Mouse (Mus musculus) heart, postnatal 25 days (tissue): ENCODE data around the gene Sppl3. TPM values are rescaled to one million over a fixed set of nuclear protein-coding genes. Genes with fewer than 3 reads are reported as not detected.
"Not testable (repeated sequence)": the region's sequence is repeated elsewhere in the genome, so short reads cannot be mapped to it uniquely, and the experiment has no call there.

ENCODE experiments used
- DNase-seq: peaks from one replicate; pipeline ENCODE4 v3.0.0; 2022; ENCODE audit warnings: low spot score
- intact Hi-C: fragments of 180-260 bp; cut with DNase I; formaldehyde crosslinking; loops from one replicate; pipeline ENCODE4 v1.15.1; 2025
- total RNA-seq, 2 experiments: library from RNA; stranded (reverse); gene quantifications; 2 replicates each; pipeline ENCODE4 v1.2.3; 2021

Gene Sppl3
- total RNA-seq, 2 experiments from 2014 or later = 34.8 to 35.5 TPM

DNA sequence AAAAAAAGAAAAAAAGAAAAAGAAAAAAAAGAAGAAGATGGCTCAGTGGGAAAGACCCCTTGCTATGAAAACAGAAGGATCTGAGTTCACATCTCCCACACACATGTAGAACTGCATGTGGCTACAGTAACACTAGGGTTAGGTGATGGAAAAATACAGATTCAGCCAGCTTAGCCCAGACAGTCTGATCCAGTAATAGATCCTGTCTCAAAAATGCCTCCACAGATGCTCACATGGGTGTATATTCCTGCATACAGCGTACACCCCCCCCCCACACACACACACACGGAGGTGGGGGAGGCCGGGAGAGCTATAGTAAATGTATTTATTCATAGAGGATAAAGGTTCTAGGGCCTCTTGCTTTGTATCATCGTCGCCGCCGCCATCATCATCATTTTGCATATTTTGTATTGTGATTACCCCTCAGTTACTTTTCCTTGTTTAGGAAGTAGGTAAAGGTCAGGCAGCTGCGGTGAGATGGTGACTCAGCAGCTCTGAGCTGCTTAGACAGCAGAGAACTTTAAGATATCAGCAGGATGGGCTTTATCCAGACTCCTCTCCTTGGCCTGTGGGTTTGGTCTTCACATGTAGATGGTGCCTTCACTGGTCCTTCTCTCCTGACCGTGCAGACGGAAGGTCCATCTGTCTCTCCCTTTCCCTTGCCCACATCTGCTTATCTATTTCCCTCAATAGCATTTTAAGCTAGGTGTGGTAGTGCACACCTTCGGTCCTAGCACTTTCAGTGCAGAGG, 57.9 kb downstream of the Sppl3 start:
- no peak for DNase-seq
- intact Hi-C loops = no loop called here

GRCm38 (mm10) chr5:115069611-115070010, 58.7 kb downstream of the Sppl3 start:
- intact Hi-C loops = no loop called here
- no peak for DNase-seq

- intact Hi-C loops = no loop called here
- no peak for DNase-seq
Measured at GRCm38 (mm10) chr5:115070457-115070856, 59.5 kb downstream of the Sppl3 start.

- no peak for DNase-seq
- intact Hi-C loops = no loop called here
Measured at GRCm38 (mm10) chr5:115071096-115071901, 60.4 kb downstream of the Sppl3 start.

GRCm38 (mm10) chr5:115072143-115072542, 61.2 kb downstream of the Sppl3 start:
- no peak for DNase-seq
- intact Hi-C loops = no loop called here

- DNase-seq, intact Hi-C loops: not testable (repeated sequence)
Measured at GRCm38 (mm10) chr5:115073306-115073705, 62.4 kb downstream of the Sppl3 start.

- intact Hi-C loops = loop anchor here (2.0 kb wide), 1 partner anchor 64 kb away; the partner anchor contains the start of gene Sppl3
- no peak for DNase-seq
Measured at GRCm38 (mm10) chr5:115074749-115075148, 63.8 kb downstream of the Sppl3 start.

- peak; percentile 22 for DNase-seq
- intact Hi-C loops = loop anchor here (1.0 kb wide), 1 partner anchor 97 kb away; no protein-coding TSS in a partner anchor
Measured at GRCm38 (mm10) chr5:115076144-115076901, 65.4 kb downstream of the Sppl3 start.

- no peak for DNase-seq
- intact Hi-C loops = no loop called here
Measured at GRCm38 (mm10) chr5:115081636-115082035, 70.7 kb downstream of the Sppl3 start.

GRCm38 (mm10) chr5:115083492-115083891, 72.6 kb downstream of the Sppl3 start:
- DNase-seq = no peak
- intact Hi-C loops = no loop called here

GRCm38 (mm10) chr5:115085675-115086074, 74.7 kb downstream of the Sppl3 start:
- no peak for DNase-seq
- intact Hi-C loops = no loop called here

- intact Hi-C loops = no loop called here
Measured at GRCm38 (mm10) chr5:115089592-115090268, 78.8 kb downstream of the Sppl3 start.

GRCm38 (mm10) chr5:115091015-115091414, 80.1 kb downstream of the Sppl3 start:
- intact Hi-C loops = no loop called here
- no peak for DNase-seq

More at GRCm38 (mm10) chr5:115089592-115090268, 78.8 kb downstream of the Sppl3 start:
- no peak for DNase-seq

GRCm38 (mm10) chr5:115091776-115092175, 80.8 kb downstream of the Sppl3 start:
- intact Hi-C loops = no loop called here

GRCm38 (mm10) chr5:115098195-115098594, 87.3 kb downstream of the Sppl3 start, which contains the start of gene Gm10401:
Gene Gm10401, minus strand, starts transcription at chr5:115098295.
- DNase-seq = no peak

More at GRCm38 (mm10) chr5:115091776-115092175, 80.8 kb downstream of the Sppl3 start:
- no peak for DNase-seq

GRCm38 (mm10) chr5:115099530-115099929, 88.6 kb downstream of the Sppl3 start:
- intact Hi-C loops = no loop called here
- DNase-seq = no peak

More at GRCm38 (mm10) chr5:115098195-115098594, 87.3 kb downstream of the Sppl3 start, which contains the start of gene Gm10401:
- intact Hi-C loops = no loop called here

DNA sequence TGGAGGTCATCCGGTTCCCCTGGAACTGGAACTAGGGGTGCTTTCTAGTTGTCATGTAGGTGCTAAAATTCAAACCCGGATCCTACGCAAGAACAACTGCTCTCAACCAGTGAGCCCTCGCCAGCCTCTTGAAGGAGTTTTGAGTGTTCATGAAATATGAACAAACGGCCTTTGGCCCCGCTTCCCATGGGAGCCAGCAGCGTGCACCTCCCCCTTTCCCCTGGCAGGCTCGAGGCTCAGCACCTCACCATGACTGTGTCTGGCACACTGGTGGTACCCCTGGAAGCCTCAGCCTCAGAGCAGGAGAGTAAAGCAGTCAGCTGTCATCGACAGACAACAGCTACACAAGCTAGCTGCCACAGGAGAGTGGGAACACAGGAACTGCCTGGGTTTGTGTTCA, 89.1 kb downstream of the Sppl3 start:
- DNase-seq = no peak
- intact Hi-C loops = no loop called here

DNA sequence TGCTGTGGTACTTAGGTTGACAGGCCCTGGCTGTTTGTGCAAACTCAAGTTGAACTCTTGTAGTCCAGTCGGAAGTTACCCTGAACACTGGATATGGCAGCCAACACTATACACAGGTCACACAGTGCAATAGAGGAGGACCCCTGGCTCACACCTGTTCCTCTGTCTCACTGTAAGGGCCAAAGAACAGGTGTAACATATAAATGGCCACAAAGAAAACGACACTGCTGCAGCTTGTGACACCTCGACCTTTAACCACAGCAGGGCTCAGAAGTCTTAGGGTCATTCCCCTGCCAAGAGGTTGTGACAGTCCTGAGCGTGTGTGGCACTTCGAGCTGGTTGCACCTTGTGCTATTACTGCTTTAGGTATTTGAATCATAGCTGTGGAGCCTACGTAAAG, 89.5 kb downstream of the Sppl3 start:
- no peak for DNase-seq
- intact Hi-C loops = no loop called here

GRCm38 (mm10) chr5:115102231-115102630, 91.3 kb downstream of the Sppl3 start:
- intact Hi-C loops = no loop called here
- DNase-seq = no peak
